Mouse (Mus musculus) NIH3T3 (cell line): Measurements from ENCODE around the gene BC049715.
"Not testable (repeated sequence)": the region's sequence is repeated elsewhere in the genome, so short reads cannot be mapped to it uniquely, and the experiment has no call there.

ENCODE experiments used
- DNase-seq: peaks from one replicate; pipeline ENCODE4 v3.0.0-alpha.2; 2012; ENCODE audit warnings: low read depth

The BC049715 gene

DNA sequence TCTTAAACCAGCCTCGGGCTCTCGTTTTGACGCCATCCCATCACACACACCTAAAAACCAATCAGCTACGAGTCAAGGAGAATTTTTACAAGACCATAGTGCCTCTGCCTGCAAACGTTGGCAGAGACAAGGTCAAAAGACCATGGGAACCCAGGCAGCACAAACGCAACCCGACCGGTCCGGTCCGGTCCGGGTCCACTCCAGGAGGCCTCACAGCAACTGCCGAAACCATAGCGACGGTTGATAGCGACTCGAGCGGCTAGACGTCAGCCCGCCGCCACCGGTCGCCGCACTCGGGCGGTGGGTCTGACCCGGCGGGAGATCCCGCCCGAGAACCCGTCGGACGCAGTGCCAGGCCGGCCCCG lies at the start of gene BC049715:
BC049715 (plus strand) TSS at position 111 of the 365 bp plus-strand sequence.
- peak; percentile 56 for DNase-seq

DNA sequence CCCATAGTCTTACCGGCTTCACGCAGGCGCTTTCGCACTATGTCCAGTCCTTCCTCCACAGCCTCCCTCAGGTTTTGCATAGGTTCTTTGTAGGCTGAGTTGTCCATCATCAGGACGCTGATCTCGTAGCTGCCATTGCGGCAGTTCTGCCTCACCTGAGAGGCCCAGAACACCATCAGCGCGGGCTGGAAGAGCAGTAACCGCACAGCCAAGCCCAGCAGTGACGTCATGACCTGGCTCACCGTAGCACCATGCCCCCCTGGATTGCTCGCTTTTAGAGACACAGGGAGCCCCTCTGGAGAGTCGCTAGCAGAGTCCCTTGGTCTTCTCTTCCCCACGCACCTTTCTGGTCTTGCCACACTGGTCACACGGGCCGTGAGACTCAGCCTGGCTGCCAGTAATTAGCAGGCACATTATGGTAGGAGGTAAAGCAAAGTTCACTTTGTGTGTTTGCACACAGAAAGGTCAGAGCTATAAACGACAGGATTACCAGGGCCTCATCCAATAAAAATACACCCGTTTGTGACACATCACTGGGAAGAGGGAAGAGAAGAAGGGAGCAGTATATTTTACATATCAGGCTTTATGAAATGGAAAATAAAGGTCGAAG lies 45.9 kb upstream of the BC049715 start, which contains the start of gene Gucy2c:
Gucy2c (minus strand) TSS at position 389 of the 610 bp plus-strand sequence.
- no peak for DNase-seq

GRCm38 (mm10) chr6:136782146-136782545 lies 45.3 kb upstream of the BC049715 start:
- DNase-seq = no peak

DNA sequence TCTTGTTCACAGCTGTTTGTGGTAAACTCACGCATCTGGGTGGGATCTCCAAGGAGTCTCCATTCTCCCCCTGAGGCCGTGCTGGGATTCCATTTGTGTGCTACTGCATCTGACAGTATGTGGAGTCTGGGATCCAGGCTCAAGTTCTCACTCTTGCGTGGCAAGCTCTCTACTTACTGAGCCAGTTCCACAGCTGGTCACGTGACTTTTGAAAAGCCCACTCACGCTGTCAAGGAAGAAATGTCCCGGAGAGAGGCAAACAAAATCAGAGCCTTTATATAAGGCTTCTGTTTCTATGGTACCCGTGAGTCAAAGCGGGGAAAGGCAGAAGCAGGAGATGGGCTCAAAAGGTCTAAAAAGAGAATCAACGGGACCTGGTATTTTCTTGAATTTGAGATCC lies 44.7 kb upstream of the BC049715 start:
- DNase-seq = no peak

- DNase-seq = no peak
These were observed 37.9 kb upstream of the BC049715 start for GRCm38 (mm10) chr6:136789391-136789971.

DNA sequence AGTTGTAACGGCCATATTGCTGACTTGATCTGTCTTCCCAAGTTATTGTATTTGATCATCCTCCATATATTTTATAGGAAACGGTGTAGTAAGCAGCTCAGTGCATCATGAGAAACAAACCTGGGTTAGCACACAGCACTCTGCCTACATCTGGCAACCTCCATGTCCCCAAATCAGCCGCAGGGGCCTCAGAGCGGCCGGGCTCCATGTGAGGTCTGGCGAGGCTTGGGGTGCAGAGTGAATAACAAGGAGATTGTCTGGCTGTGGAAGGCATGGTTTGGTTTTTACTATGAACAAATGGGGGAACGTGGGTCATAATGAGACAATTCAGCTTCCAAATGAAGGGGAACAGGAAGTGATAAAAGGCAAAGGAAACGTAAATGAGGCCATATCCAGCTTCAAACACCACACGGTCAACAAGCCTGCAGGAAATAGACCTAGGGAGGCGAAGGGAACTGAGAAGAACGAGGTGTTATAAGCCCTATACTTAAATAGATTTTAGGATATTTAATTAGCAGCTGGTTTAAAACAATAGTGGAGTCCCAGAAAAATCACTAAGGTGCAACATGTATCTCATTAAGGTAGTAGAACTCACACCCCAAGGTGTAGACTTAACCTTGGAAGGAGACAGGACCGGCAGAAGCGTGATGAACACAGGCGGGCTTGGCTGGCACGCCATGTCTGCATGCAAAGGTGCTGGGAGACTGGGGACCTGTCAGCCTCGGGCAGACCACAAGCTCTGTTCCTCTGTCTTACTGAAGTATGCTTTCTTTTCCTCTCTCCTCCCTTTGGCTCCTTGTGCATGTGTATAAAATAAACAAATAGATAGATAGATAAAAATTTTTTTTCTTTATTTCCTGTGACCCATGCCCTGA lies 34.3 kb upstream of the BC049715 start:
- no peak for DNase-seq

DNA sequence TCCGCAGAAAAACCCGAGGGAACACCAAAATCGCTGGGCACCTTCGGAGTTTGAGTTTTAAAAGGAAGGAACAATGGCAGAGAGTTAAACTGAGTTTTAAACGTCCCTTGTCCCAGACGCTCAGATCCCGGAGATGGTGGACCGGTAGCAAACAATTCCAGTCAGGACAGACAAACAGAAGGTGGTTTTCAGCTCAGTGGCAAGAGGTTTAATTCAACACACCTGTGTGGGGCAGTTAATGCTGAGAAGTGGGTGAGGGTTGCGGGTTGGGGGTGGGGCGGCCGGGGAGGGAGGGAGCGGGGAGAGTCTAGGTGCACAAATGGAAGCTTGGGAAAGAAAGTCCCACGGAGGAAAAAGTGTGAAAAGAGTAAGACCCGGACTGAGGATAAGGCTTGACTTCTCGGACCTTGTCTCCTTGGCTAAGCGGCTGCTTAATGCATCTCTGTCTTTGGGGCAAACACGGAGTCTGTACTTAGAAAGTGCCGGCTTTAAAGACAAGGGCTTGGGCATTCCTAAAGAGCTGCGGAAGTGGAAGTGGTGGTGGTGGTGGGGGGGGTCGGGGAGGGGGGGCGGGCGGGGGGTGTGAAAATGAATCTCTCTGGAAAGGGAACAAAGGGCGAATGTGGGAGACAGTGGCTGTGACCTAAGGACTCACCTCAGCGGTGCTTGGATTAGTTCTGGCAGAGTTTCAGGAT lies 33.4 kb upstream of the BC049715 start:
- DNase-seq = no peak

DNA sequence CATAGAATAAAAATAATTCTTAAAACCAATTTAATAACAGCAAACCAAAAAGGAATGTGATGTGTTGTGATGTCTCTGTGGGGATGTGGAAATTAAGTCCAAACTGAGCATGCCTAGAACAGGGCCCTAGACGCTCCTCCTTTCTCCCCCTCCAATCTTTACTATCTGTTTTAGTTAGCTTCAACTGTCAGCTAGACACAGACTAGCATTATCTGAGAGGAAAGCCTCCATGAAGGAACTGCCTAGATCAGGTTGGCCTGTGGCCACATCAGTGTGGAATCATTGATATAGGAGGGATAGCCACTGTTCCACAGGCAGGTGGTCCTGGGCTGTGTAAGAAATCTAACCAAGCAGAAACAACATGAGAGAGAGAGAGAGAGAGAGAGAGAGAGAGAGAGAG lies 32.3 kb upstream of the BC049715 start:
- no peak for DNase-seq

- DNase-seq = no peak
These were observed 31.6 kb upstream of the BC049715 start for GRCm38 (mm10) chr6:136795850-136796249.

- not testable (repeated sequence) for DNase-seq
These were observed 29.3 kb upstream of the BC049715 start for GRCm38 (mm10) chr6:136797874-136798693.

DNA sequence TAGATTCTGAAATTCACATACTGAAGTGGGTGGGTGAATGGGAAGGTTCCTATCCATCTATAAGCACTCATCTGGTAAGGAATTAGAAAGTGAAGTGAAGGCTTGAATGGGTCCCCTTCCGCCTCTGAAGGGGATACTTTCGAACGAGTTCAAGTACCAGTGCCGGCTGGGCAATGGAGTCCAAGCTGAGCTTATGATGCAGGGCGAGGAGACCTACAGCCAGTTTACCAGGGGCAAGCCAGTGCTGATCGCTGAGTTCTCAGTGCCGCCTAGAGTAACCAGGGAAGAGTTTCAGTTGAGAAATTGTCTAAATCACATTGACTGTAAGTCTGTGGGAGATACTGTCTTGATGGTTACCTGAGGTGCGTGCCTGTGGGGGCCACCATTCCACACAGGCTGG lies 26.7 kb upstream of the BC049715 start:
- no peak for DNase-seq

GRCm38 (mm10) chr6:136801274-136801673 lies 26.2 kb upstream of the BC049715 start:
- DNase-seq = no peak

DNA sequence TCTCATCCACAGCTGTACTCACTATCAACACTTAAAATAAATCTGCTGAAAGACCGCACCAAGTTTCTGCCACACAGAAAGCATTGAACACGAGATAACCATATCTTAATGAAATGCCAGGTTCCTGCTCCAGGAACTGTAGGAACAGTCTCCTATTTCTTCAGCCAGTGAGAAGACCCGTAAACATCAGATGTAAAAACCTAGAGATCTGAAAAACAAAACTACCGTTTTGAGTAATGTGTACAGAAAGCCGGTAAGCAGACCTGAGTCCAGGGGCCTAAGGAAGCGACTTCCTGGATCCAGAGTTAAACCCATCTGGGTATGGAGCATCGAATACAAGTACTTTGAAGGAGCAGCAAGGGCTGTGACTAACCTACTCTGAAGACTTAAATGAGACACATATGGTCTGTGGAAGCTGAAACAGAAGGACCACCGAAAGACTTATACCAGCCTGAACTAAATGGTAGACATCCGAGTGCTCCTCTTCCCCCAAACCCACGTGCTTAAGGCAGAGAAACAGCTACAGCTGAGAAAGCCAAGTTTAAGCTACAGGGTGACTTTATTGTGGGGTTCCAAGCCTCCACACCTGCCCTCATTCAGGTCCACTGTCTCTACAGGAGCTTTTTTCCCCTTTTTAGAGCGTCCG lies 24.2 kb upstream of the BC049715 start:
- no peak for DNase-seq

DNA sequence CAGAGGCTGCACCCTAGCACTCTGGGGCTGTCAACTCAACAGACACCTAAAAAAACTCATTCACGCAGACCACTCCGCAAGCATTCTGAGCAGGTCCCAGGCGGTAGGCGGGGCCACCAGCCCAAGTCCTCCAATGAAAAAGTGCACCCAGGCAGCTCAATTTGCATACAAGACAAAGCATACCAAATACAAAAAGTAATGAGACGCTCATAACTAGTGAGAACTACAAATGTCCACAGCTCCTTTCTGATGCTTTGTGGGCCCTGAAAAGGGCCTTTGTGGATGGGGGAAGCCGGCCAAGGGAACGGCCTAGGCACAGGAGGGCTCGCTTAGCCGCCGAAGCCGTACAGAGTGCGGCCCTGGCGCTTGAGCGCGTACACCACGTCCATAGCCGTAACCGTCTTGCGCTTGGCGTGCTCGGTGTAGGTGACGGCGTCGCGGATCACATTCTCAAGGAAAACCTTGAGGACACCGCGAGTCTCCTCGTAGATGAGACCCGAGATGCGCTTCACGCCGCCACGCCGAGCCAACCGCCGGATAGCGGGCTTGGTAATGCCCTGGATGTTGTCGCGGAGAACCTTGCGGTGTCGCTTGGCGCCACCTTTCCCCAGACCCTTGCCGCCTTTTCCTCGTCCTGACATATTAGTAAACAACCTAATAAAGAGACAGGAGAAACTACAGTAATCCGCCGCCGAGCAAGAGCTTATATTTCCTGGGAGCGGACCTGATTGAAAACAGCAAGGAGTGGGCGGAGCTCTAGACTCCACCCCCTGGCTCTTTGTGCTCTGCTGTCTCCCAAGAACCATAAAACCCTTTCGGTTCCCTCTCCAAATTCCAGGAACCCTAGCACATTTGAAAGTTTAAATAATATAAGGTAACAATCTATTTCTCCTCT lies 23.4 kb upstream of the BC049715 start, which contains the start of gene Hist4h4:
Hist4h4 (minus strand) TSS at position 677 of the 895 bp plus-strand sequence.
- DNase-seq = peak; percentile 100

DNA sequence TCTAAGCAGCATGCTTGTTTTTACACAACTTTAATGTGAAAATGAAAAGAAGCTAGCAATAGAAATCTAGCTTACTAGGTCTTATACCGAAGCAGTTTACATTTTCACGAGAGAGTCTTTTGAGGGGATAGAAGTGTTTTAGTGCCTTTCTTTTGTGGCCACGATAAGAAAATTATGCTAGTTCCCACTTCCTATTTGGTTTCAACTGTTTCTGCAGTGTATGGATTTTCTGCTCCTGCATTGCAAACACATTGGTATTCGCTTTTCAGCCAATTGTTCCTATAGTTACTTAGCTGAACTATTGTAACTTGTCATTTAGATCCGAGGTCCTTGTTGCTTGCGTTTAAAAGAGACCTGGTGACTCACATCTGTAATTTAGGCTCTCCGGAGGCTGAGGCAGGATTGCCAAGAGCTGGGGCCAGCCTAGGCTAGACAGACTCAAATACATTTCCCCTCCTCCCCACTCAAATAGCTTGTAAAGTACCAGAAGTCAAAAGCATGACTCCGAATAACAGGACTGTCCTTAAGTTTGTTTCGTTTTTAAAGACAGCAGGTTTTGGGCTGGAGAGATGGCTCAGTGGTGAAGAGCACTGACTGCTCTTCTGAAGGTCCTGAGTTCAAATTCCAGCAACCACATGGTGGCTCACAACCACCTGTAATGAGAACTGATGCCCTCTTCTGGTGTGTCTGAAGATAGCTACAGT lies 22.6 kb upstream of the BC049715 start:
- DNase-seq = peak; percentile 77

- no peak for DNase-seq
These were observed 22.0 kb upstream of the BC049715 start for GRCm38 (mm10) chr6:136805409-136805775.

- DNase-seq = no peak
These were observed 20.6 kb upstream of the BC049715 start for GRCm38 (mm10) chr6:136806819-136807218.

- no peak for DNase-seq
These were observed 19.9 kb upstream of the BC049715 start for GRCm38 (mm10) chr6:136807395-136808013.

DNA sequence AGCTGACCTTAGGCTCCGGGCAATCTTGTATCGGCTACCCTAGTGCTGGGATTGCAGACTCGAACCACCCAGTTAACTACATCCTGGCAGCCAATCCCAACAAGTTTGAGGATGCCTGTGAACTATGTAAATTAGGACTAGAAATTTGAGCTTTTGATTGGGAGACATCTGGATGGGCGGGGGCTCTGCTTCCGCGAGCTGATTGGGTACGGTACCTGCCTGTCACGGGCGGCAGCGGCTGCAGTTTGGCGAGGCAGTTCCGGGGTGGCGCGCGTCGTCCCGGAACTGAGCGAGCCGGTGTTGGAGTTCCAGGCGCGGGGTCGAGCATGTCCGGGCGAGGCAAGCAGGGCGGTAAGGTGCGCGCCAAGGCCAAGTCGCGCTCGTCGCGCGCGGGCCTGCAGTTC lies 19.4 kb upstream of the BC049715 start, which contains the start of gene H2afj:
H2afj (plus strand) TSS at position 231 of the 404 bp plus-strand sequence.
- peak; percentile 99 for DNase-seq
